Mouse (Mus musculus) bone marrow macrophage, adult 2 months (primary cell): ENCODE measurements around the gene Midn. TPM values are rescaled to one million over a fixed set of nuclear protein-coding genes. Genes with fewer than 3 reads are reported as not detected.

Experiments
- H3K27ac ChIP-seq: 2 replicates; pipeline ENCODE4 v1.5.1; 2012; ENCODE audit warnings: low read depth, low read length; ENCODE audit not compliant: insufficient read depth
- H3K4me1 ChIP-seq: 2 replicates; pipeline ENCODE4 v1.6.1; 2012; ENCODE audit warnings: low read length; ENCODE audit not compliant: control insufficient read depth, insufficient read depth
- H3K4me3 ChIP-seq: 2 replicates; pipeline ENCODE4 v1.5.1; 2012; ENCODE audit warnings: mild to moderate bottlenecking, low read length, moderate library complexity; ENCODE audit not compliant: insufficient read depth
- CTCF ChIP-seq: IDR thresholded peaks from 2 replicates; pipeline ENCODE4 v1.5.1; 2012; ENCODE audit warnings: low read depth, mild to moderate bottlenecking, low read length, moderate library complexity
- POLR2A ChIP-seq: IDR thresholded peaks from 2 replicates; pipeline ENCODE4 v1.6.1; 2012; ENCODE audit warnings: mild to moderate bottlenecking, low read depth, low read length, borderline replicate concordance
- polyA plus RNA-seq: library from polyadenylated mRNA; stranded (reverse); fragments of >200 nt; gene quantifications from 2 replicates; pipeline ENCODE4 v1.2.4, GENCODE M21; 2012; ENCODE audit not compliant: missing spikeins, insufficient read depth, insufficient read length

The Midn gene
- polyA plus RNA-seq, 1 experiment: 40.5 TPM

GRCm38 (mm10) chr10:80170601-80171021 is 22.5 kb downstream of the Midn start:
- Histone ChIP-seq H3K4me1 (peaks cover 27% of the 10 kb centered on the region), H3K27ac (no peak overlapping the region), H3K4me3 (no peak overlapping the region)
- no peak for TF ChIP-seq CTCF
- TF ChIP-seq POLR2A: no peak

GRCm38 (mm10) chr10:80171252-80171651 is 23.2 kb downstream of the Midn start:
- peaks cover 27% of the 10 kb centered on the region for H3K4me1 ChIP-seq

DNA sequence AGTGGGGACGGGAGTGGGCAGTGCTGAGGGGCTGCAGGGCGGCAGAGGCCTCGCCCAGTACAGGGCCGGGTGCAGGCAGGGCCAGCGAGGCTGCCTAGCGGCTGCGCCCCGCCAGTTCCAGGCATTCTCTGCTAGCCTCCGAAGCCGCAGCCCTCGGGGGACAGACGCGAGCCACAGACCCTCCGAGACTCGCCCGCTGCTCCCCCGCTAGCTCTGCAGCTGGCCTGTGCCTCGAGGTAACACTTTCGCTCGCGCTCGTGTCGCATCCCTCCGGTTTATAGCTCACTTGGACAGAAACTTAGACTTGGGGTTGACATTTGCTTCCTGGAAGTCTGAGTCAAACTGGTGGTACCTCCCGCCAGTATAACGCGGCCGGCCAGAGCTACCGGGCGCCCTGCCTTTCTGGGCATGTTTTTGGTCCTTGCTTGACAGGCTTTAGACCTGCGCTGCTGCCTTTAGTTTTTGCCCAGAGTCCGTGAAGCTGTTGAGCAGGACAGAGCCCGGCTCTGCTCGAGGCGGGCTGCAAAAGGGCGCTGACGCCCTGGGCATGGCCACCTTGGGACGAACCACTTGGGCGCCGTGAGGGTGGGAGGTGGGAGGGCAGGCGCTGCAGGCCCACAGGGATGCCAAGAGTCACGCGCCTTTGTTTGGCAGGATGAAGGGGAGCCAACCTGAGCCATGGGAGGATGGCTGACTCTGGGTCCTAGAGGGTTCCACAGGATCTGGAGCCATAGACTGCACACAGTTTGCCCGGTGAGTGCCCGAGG is 23.9 kb downstream of the Midn start:
- TF ChIP-seq CTCF (no peak), POLR2A (no peak)
- peak overlapping the region; percentile 82 for H3K4me3 ChIP-seq
- H3K4me1 ChIP-seq: peaks cover 21% of the 10 kb centered on the region
- H3K27ac ChIP-seq: peak overlapping the region; percentile 99

More at GRCm38 (mm10) chr10:80171252-80171651, 23.2 kb downstream of the Midn start:
- H3K27ac ChIP-seq: no peak overlapping the region
- H3K4me3 ChIP-seq: no peak overlapping the region
- TF ChIP-seq POLR2A (no peak), CTCF (no peak)

GRCm38 (mm10) chr10:80172527-80173292 is 24.6 kb downstream of the Midn start, which contains the start of gene 1600002K03Rik:
TSS of gene 1600002K03Rik (plus strand) at chr10:80172944.
- Histone ChIP-seq H3K4me3 (peak within 1 kb of the TSS; percentile 82), H3K27ac (peak within 1 kb of the TSS; percentile 99), H3K4me1 (peaks cover 19% of the 10 kb centered on the region)
- no peak for TF ChIP-seq CTCF
- TF ChIP-seq POLR2A: no peak

GRCm38 (mm10) chr10:80173358-80173757 is 25.3 kb downstream of the Midn start:
- Histone ChIP-seq H3K4me3 (peak overlapping the region; percentile 35), H3K27ac (peak overlapping the region; percentile 99), H3K4me1 (peaks cover 19% of the 10 kb centered on the region)

GRCm38 (mm10) chr10:80173955-80174640 is 26.0 kb downstream of the Midn start:
- TF ChIP-seq POLR2A: no peak
- TF ChIP-seq CTCF: no peak
- H3K4me1 ChIP-seq: peaks cover 17% of the 10 kb centered on the region
- H3K27ac ChIP-seq: no peak overlapping the region
- no peak overlapping the region for H3K4me3 ChIP-seq

More at GRCm38 (mm10) chr10:80173358-80173757, 25.3 kb downstream of the Midn start:
- no peak for TF ChIP-seq POLR2A
- TF ChIP-seq CTCF: no peak

DNA sequence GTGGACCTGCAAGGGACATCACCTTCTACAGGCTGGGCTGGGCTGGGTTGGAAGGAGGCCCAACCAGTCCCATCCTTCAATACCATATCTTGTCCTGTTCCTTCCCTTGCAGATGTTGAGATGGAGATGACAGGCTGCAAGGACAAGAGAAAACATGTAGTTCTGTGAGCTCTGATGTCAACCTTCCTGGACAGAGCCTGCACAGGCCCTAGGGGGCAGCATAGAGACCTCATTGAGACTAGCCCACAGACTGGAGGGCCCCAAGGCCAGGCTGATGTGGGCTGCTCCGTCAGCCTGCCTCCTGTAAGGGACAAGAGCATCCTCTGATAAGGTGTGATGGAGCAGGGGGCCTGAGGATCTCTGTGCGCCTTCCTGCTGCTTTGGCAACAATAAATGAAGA is 26.6 kb downstream of the Midn start:
- Histone ChIP-seq H3K4me3 (no peak overlapping the region), H3K27ac (no peak overlapping the region), H3K4me1 (peaks cover 17% of the 10 kb centered on the region)
- TF ChIP-seq CTCF (peak; percentile 23), POLR2A (no peak)

GRCm38 (mm10) chr10:80175536-80176269 is 27.6 kb downstream of the Midn start:
- peak; percentile 86 for TF ChIP-seq CTCF
- no peak for TF ChIP-seq POLR2A
- H3K27ac ChIP-seq: no peak overlapping the region
- no peak overlapping the region for H3K4me3 ChIP-seq
- peaks cover 17% of the 10 kb centered on the region for H3K4me1 ChIP-seq

DNA sequence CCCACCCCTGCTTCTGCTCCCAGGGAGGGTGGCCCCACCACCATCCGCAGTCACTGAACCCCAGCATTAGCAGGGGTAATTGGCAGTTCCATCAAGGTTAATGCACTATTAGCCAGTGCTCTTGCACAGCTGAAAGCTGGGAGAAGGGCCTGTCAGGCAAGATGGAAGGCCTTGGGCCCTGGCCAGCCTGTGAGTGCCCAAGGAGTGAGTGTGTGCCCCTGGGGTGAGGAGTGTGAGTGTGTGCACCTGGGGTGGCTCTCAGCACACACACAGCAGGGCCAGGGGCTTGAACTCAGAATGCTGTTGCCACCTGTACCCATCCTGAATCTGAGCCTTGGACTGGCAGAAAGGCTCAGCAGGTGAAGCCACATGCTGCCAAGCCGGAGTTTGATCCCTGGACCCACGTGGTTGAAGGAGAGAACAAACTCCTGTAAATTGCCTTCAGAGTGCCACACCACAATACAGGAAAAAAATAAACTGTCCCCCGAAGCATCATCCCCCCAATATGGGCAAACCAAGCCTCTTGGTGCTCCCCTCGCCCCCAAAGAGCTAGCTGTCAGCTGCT is 28.3 kb downstream of the Midn start:
- TF ChIP-seq CTCF: no peak
- TF ChIP-seq POLR2A: no peak
- H3K4me1 ChIP-seq: peaks cover 17% of the 10 kb centered on the region
- no peak overlapping the region for H3K27ac ChIP-seq
- no peak overlapping the region for H3K4me3 ChIP-seq
